Mouse (Mus musculus) stomach, embryonic 15.5 days (tissue): ENCODE results near the gene Cdk14. TPM values are rescaled to one million over a fixed set of nuclear protein-coding genes. Genes with fewer than 3 reads are reported as not detected.
"Not testable (repeated sequence)": the region's sequence is repeated elsewhere in the genome, so short reads cannot be mapped to it uniquely, and the experiment has no call there.

ENCODE experiments used
- ATAC-seq: fragments of 200-750 bp; cut with Nextera tagmentation; 2 replicates; pipeline ENCODE4 v1.8.0; 2017; ENCODE audit warnings: low read depth, moderate number of reproducible peaks, moderate TSS enrichment; ENCODE audit not compliant: insufficient read depth, low FRiP score
- H3K27ac ChIP-seq: fragments of 300-500 bp; sonication (generic); 2 replicates; pipeline ENCODE4 v1.5.1; 2015; ENCODE audit warnings: mild to moderate bottlenecking, inconsistent platforms
- H3K27me3 ChIP-seq: fragments of 300-500 bp; sonication (generic); replicated peaks from 2 replicates; pipeline ENCODE4 v1.6.1; 2015; ENCODE audit warnings: inconsistent platforms
- H3K36me3 ChIP-seq: fragments of 300-500 bp; sonication (generic); 2 replicates; pipeline ENCODE4 v1.6.1; 2015; ENCODE audit warnings: inconsistent platforms
- H3K4me1 ChIP-seq: fragments of 300-500 bp; sonication (generic); 2 replicates; pipeline ENCODE4 v1.6.1; 2015; ENCODE audit warnings: inconsistent platforms
- H3K4me2 ChIP-seq: fragments of 300-500 bp; sonication (generic); 2 replicates; pipeline ENCODE4 v1.6.1; 2015; ENCODE audit warnings: mild to moderate bottlenecking, inconsistent platforms
- H3K4me3 ChIP-seq: fragments of 300-500 bp; sonication (generic); replicated peaks from 2 replicates; pipeline ENCODE4 v1.5.1; 2015; ENCODE audit warnings: inconsistent platforms
- H3K9ac ChIP-seq: fragments of 300-500 bp; sonication (generic); 2 replicates; pipeline ENCODE4 v1.6.1; 2015; ENCODE audit warnings: inconsistent platforms
- H3K9me3 ChIP-seq: fragments of 300-500 bp; sonication (generic); 2 replicates; pipeline ENCODE4 v1.6.1; 2016; ENCODE audit warnings: inconsistent platforms
- WGBS: fragments of 180-500 bp; shearing (Covaris S2); methylation state at CpG from one replicate; pipeline ENCODE4 v1.1.7; 2015; 5-methylcytosine and 5-hydroxymethylcytosine counted together
- polyA plus RNA-seq: library from polyadenylated mRNA; unstranded; fragments of >200 nt; fragmentation: Nextera tagmentation; extraction: Ambion mirVana; gene quantifications from 2 replicates; pipeline ENCODE4 v1.2.1, GENCODE M21; 2015

The Cdk14 gene
- polyA plus RNA-seq, 1 experiment from 2014 or later, result 18.1 TPM

DNA sequence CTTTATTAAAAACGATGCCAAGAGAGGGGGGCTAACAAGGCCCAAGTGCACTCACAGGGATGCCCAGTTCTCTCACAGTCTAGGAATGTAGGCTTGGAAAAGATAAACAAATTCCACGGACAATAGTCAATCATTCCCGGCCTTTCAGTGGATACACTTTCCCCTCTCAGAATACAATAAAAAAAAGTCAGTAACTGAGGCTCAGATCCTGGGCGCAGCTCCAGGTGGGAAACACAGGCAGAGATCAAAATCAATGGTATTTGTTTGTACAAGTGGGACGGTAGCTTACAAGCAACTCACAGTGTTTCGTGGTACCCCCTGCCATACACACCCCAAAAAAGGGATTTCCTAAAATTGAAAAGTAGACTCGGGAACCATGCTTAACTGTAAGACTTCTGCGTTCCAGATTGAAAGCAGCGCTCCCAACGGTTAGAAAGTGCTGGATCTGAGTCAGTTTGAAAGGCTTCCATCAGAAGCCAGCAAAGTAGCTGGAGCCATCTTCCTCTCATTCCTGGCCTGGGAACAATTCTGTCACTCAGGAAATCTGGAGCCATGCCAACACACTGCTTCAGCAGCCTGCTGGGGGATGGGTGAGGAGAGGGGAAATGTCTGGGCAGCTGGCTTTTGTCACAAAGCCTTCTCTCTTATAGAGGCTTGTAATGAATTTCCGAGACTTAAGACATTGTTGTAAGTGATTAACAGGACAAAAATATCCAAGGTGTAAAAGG is 77.5 kb downstream of the Cdk14 start:
- ATAC-seq, result peak; percentile 71
- no peak overlapping the region for H3K9ac ChIP-seq
- H3K9me3 ChIP-seq, result no peaks in the 10 kb centered on the region
- H3K4me3 ChIP-seq, result no peak overlapping the region
- H3K36me3 ChIP-seq, result no peaks in the 10 kb centered on the region
- 24% methylated on average over 11 of the region's 11 CpGs for WGBS
- H3K4me2 ChIP-seq, result peak overlapping the region; percentile 30; the same call in 1 of the 2 replicates
- H3K27me3 ChIP-seq, result no peaks in the 10 kb centered on the region
- peak overlapping the region; percentile 71; the same call in 1 of the 2 replicates for H3K27ac ChIP-seq
- H3K4me1 ChIP-seq, result peaks cover 21% of the 10 kb centered on the region

GRCm38 (mm10) chr5:5341611-5342010 is 78.5 kb downstream of the Cdk14 start:
- H3K4me1 ChIP-seq, result peaks cover 21% of the 10 kb centered on the region
- no peak overlapping the region for H3K4me3 ChIP-seq
- H3K27me3 ChIP-seq, result no peaks in the 10 kb centered on the region
- H3K36me3 ChIP-seq, result no peaks in the 10 kb centered on the region
- 0 out of 2 replicates have a peak, but pooled peaks have one; percentile 32 for ATAC-seq
- no peak overlapping the region for H3K9ac ChIP-seq
- no peak overlapping the region for H3K27ac ChIP-seq
- no peak overlapping the region for H3K4me2 ChIP-seq
- WGBS, result 72% methylated on average over 8 of the region's 8 CpGs
- no peaks in the 10 kb centered on the region for H3K9me3 ChIP-seq

- no peak overlapping the region for H3K4me2 ChIP-seq
- no peak overlapping the region for H3K9ac ChIP-seq
- H3K27me3 ChIP-seq, result no peaks in the 10 kb centered on the region
- no peak for ATAC-seq
- H3K36me3 ChIP-seq, result no peaks in the 10 kb centered on the region
- 81% methylated on average over 8 of the region's 8 CpGs for WGBS
- no peak overlapping the region for H3K4me3 ChIP-seq
- H3K4me1 ChIP-seq, result no peaks in the 10 kb centered on the region
- H3K9me3 ChIP-seq, result no peaks in the 10 kb centered on the region
- no peak overlapping the region for H3K27ac ChIP-seq
These were observed 86.2 kb downstream of the Cdk14 start for GRCm38 (mm10) chr5:5333916-5334315.

- Histone ChIP-seq H3K27ac (no peak overlapping the region), H3K36me3 (no peaks in the 10 kb centered on the region), H3K4me2 (no peak overlapping the region), H3K9ac (no peak overlapping the region), H3K27me3 (no peaks in the 10 kb centered on the region), H3K9me3 (no peaks in the 10 kb centered on the region), H3K4me1 (0 out of 2 replicates have a peak, but pooled peaks cover 2% of the 10 kb centered on the region), H3K4me3 (no peak overlapping the region)
- 73% methylated on average over 10 of the region's 10 CpGs for WGBS
- no peak for ATAC-seq
These were observed 89.1 kb downstream of the Cdk14 start for GRCm38 (mm10) chr5:5330926-5331460.

GRCm38 (mm10) chr5:5329018-5329417 is 91.1 kb downstream of the Cdk14 start:
- H3K4me3 ChIP-seq, ATAC-seq, H3K4me2 ChIP-seq, H3K27ac ChIP-seq, H3K36me3 ChIP-seq, H3K4me1 ChIP-seq, H3K9ac ChIP-seq, H3K27me3 ChIP-seq, H3K9me3 ChIP-seq: not testable (repeated sequence)
- 94% methylated on average over 2 of the region's 2 CpGs for WGBS

- no peak overlapping the region for H3K4me3 ChIP-seq
- H3K9ac ChIP-seq, result no peak overlapping the region
- no peak for ATAC-seq
- H3K9me3 ChIP-seq, result no peaks in the 10 kb centered on the region
- WGBS, result 89% methylated on average over 2 of the region's 2 CpGs
- no peak overlapping the region; the same call in 1 of the 2 replicates for H3K27ac ChIP-seq
- H3K4me1 ChIP-seq, result 0 out of 2 replicates have a peak, but pooled peaks cover 2% of the 10 kb centered on the region
- no peak overlapping the region for H3K4me2 ChIP-seq
- H3K27me3 ChIP-seq, result no peaks in the 10 kb centered on the region
- no peaks in the 10 kb centered on the region for H3K36me3 ChIP-seq
These were observed 93.4 kb downstream of the Cdk14 start for GRCm38 (mm10) chr5:5326716-5327115.

DNA sequence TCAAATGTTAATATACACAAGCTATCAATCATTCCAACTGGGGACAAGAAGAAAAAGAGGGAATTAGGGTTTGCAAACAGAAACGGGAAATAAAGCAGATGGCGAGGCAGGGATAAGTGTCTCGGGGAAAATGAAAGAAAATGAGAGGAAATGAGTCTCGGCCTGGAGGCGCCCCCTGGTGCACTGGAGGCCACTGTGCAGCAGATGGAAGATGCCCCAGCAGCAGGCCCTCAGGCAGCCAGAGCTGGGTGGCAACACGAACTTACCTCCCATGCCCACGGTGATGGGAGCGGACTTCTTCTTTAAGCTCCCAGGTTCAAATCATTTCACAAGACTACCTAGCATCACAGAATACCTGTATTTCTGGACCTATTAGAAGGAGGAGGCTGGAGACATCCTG is 97.4 kb downstream of the Cdk14 start:
- Histone ChIP-seq H3K4me3 (no peak overlapping the region), H3K4me2 (no peak overlapping the region), H3K27me3 (no peaks in the 10 kb centered on the region), H3K4me1 (peaks cover 5% of the 10 kb centered on the region; the same call in 1 of the 2 replicates), H3K9ac (no peak overlapping the region), H3K27ac (no peak overlapping the region), H3K9me3 (no peaks in the 10 kb centered on the region), H3K36me3 (no peaks in the 10 kb centered on the region)
- ATAC-seq, result no peak
- 77% methylated on average over 8 of the region's 8 CpGs for WGBS

- Histone ChIP-seq H3K4me3 (no peak overlapping the region), H3K9ac (no peak overlapping the region), H3K36me3 (no peaks in the 10 kb centered on the region), H3K9me3 (no peaks in the 10 kb centered on the region), H3K27ac (peak overlapping the region; percentile 46; the same call in 1 of the 2 replicates), H3K27me3 (no peaks in the 10 kb centered on the region), H3K4me1 (peaks cover 3% of the 10 kb centered on the region; the same call in 1 of the 2 replicates), H3K4me2 (no peak overlapping the region)
- no peak for ATAC-seq
- WGBS, result 36% methylated on average over 2 of the region's 2 CpGs
These were observed 99.5 kb downstream of the Cdk14 start for GRCm38 (mm10) chr5:5320506-5321181.

DNA sequence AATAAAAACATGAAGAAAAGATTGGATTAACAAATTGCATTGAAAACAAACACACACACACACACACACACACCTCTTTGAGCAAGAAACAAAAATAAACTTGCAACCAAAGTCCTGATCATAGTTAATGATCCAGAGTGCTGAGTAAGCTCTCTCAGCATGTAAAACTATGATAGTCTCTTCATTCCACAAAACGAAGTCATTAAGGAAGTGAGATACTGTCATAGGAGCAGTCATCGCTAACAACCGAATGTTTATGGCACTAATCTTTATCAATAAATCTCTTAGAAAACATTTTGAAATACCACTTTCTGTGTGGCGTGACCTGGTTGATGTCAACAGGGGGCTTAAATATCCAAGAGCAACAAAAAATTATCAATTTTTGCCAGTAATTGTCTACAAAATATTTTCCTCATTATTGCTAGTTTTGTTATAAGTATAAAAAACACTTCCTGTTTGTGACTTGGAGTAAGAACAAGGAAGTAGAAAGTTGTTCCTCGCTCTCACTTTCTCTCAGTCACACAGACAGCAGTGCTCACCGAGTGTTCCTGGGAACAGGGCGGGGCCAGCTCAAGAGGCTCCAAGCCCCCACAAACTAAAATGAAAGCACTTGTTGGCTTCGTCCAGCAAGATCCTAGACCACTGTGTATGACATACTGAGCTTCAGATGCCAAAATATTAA is 100.1 kb downstream of the Cdk14 start:
- peak; percentile 72; the same call in 1 of the 2 replicates for ATAC-seq
- no peaks in the 10 kb centered on the region for H3K9me3 ChIP-seq
- H3K9ac ChIP-seq, result no peak overlapping the region
- H3K36me3 ChIP-seq, result no peaks in the 10 kb centered on the region
- H3K4me1 ChIP-seq, result peaks cover 3% of the 10 kb centered on the region; the same call in 1 of the 2 replicates
- peak overlapping the region; percentile 46; the same call in 1 of the 2 replicates for H3K27ac ChIP-seq
- 61% methylated on average over 8 of the region's 8 CpGs for WGBS
- H3K27me3 ChIP-seq, result no peaks in the 10 kb centered on the region
- no peak overlapping the region for H3K4me3 ChIP-seq
- no peak overlapping the region for H3K4me2 ChIP-seq

GRCm38 (mm10) chr5:5314270-5314669 is 105.8 kb downstream of the Cdk14 start:
- no peak overlapping the region for H3K4me2 ChIP-seq
- ATAC-seq, result no peak
- H3K36me3 ChIP-seq, result no peaks in the 10 kb centered on the region
- peaks cover 4% of the 10 kb centered on the region for H3K4me1 ChIP-seq
- H3K27ac ChIP-seq, result no peak overlapping the region
- no peaks in the 10 kb centered on the region for H3K9me3 ChIP-seq
- WGBS, result 65% methylated on average over 6 of the region's 6 CpGs
- no peak overlapping the region for H3K4me3 ChIP-seq
- H3K9ac ChIP-seq, result no peak overlapping the region
- H3K27me3 ChIP-seq, result no peaks in the 10 kb centered on the region

DNA sequence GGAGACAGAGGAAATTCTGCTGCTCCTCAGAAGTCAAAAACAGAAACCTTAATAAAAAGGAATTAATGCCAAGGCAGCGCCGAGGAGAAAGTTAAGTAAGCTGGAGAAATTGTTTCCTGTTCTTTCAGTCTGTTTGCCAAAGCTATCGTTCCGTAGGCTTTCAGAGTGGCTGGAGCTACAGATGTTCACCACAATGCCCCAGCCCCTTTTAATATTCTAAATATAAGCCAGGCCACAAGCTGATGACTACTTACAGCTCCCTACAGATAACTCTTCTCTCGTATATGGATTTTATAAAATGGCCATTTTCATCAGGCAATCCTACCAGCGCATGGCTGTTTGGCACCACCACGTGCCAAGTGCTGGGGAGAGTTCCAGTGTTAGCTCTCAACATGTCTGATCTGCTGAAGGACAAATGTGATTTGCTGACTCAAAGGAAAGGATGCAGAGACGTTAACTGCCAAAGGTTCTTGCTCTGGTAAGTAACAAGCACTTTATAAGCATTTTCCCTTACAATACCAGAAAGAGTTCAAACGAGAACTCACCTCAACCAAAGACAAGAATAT is 106.8 kb downstream of the Cdk14 start:
- H3K27ac ChIP-seq, result no peak overlapping the region
- H3K4me2 ChIP-seq, result no peak overlapping the region
- no peak overlapping the region for H3K4me3 ChIP-seq
- 46% methylated on average over 9 of the region's 9 CpGs for WGBS
- no peak for ATAC-seq
- H3K4me1 ChIP-seq, result peaks cover 4% of the 10 kb centered on the region
- no peaks in the 10 kb centered on the region for H3K9me3 ChIP-seq
- H3K36me3 ChIP-seq, result no peaks in the 10 kb centered on the region
- no peak overlapping the region for H3K9ac ChIP-seq
- no peaks in the 10 kb centered on the region for H3K27me3 ChIP-seq
